9 mouse cellular contexts compared by ENCODE assay signal in genomic region chrX:113298031-113298430, GRCm38 (mm10). TPM values are rescaled to one million over a fixed set of nuclear protein-coding genes. Genes with fewer than 3 reads are reported as not detected.
DNase-seq lines count a peak whose midpoint lies in the region; ATAC-seq lines count a peak whose summit lies in the region.
"Had no signal": no experiment of that assay in that cellular context is flagged by ENCODE, and none has a peak within 500 bp of the region (broad histone marks: within the 10 kb centered on the region; RNA-seq: fewer than 3 reads in every experiment).

No protein-coding gene starts in this region.

- peak overlapping the region; percentile 70 for H3K4me2 ChIP-seq in liver, embryonic 11.5 days
- H3K4me2 ChIP-seq in midbrain, embryonic 16.5 days (ENCODE audit: low read length), result peak overlapping the region; percentile 64
- H3K4me2 ChIP-seq in stomach, embryonic 15.5 days, result peak overlapping the region; percentile 68

- H3K27me3 ChIP-seq in liver, embryonic 11.5 days (replicated peaks; ENCODE audit: control insufficient read depth, insufficient read depth, low read length), result no peaks in the 10 kb centered on the region
- H3K27me3 ChIP-seq in midbrain, embryonic 16.5 days (ENCODE audit: control insufficient read depth, insufficient read depth, low read depth, low read length), result no peaks in the 10 kb centered on the region
- H3K27me3 ChIP-seq in stomach, embryonic 15.5 days (replicated peaks), result no peaks in the 10 kb centered on the region

- peak; percentile 45 to 65 for DNase-seq in cerebellum, postnatal 25 days
- no peak for DNase-seq in cerebellum, adult 8-10 months
- DNase-seq in cerebellum, postnatal 36 days, result peak; percentile 12 to 29
- DNase-seq in gastrocnemius, postnatal 4 days (ENCODE audit: low spot score in 2 of 2), result peak; percentile 23 to 25
- peak; percentile 37 for DNase-seq in kidney, adult 18-20 months
- peak; percentile 72 for DNase-seq in liver, embryonic 11.5 days (ENCODE audit: low spot score)

- no peaks in the 10 kb centered on the region for H3K36me3 ChIP-seq in liver, embryonic 11.5 days (ENCODE audit: control insufficient read depth, insufficient read depth, low read length)
- H3K36me3 ChIP-seq in midbrain, embryonic 16.5 days (ENCODE audit: control insufficient read depth, insufficient read depth, low read length), result no peaks in the 10 kb centered on the region
- no peaks in the 10 kb centered on the region for H3K36me3 ChIP-seq in stomach, embryonic 15.5 days

- no peaks in the 10 kb centered on the region for H3K4me1 ChIP-seq in liver, embryonic 11.5 days (replicated peaks; ENCODE audit: control insufficient read depth, insufficient read depth, low read length)
- no peaks in the 10 kb centered on the region for H3K4me1 ChIP-seq in midbrain, embryonic 16.5 days (ENCODE audit: control insufficient read depth, insufficient read depth, low read length)
- no peaks in the 10 kb centered on the region for H3K4me1 ChIP-seq in stomach, embryonic 15.5 days

- no peak overlapping the region for H3K9ac ChIP-seq in liver, embryonic 11.5 days (ENCODE audit: low read depth, low read length)
- peak overlapping the region; percentile 18 for H3K9ac ChIP-seq in midbrain, embryonic 16.5 days (ENCODE audit: low read depth, low read length)
- H3K9ac ChIP-seq in stomach, embryonic 15.5 days, result no peak overlapping the region

- no peak overlapping the region for H3K27ac ChIP-seq in liver, embryonic 11.5 days (ENCODE audit: low read depth, low read length)
- no peak overlapping the region for H3K27ac ChIP-seq in midbrain, embryonic 16.5 days (ENCODE audit: low read length)
- 0 out of 2 replicates have a peak overlapping the region, but pooled peaks have one; percentile 40 for H3K27ac ChIP-seq in stomach, embryonic 15.5 days

- H3K9me3 ChIP-seq in liver, embryonic 11.5 days (ENCODE audit: control insufficient read depth, low read length), result no peaks in the 10 kb centered on the region
- H3K9me3 ChIP-seq in midbrain, embryonic 16.5 days (replicated peaks; ENCODE audit: control insufficient read depth, low read length, poor library complexity, severe bottlenecking), result no peaks in the 10 kb centered on the region
- H3K9me3 ChIP-seq in stomach, embryonic 15.5 days, result no peaks in the 10 kb centered on the region

- 8% methylated on average over 18 of the region's 18 CpGs for WGBS in liver, embryonic 11.5 days
- WGBS in midbrain, embryonic 16.5 days, result 13% methylated on average over 18 of the region's 18 CpGs
- 21% methylated on average over 18 of the region's 18 CpGs for WGBS in stomach, embryonic 15.5 days

- ATAC-seq in liver, embryonic 11.5 days (replicated peaks; ENCODE audit: low FRiP score), result peak; percentile 98
- peak; percentile 99 for ATAC-seq in midbrain, embryonic 16.5 days
- peak; percentile 98 for ATAC-seq in stomach, embryonic 15.5 days (ENCODE audit: insufficient read depth, low FRiP score, low read depth)

- H3K4me3 ChIP-seq in liver, embryonic 11.5 days (ENCODE audit: low read depth, low read length), result peak overlapping the region; percentile 51
- peak overlapping the region; percentile 46 for H3K4me3 ChIP-seq in midbrain, embryonic 16.5 days (ENCODE audit: low read depth, low read length)
- peak overlapping the region; percentile 47 for H3K4me3 ChIP-seq in stomach, embryonic 15.5 days (replicated peaks)

RNA-seq across cellular contexts. Expression of gene Dach2, which starts 0.7 kb away (rescaled TPM):
- total RNA-seq in gastrocnemius, postnatal 4 days (2021), result under 1 TPM; 0.49 to 0.73 TPM
- 1.9 and 2.0 TPM in 2 replicates for polyA plus RNA-seq in liver, embryonic 11.5 days (2014; fragmentation: Nextera tagmentation; extraction: Ambion mirVana)
- 6.9 and 8.3 TPM in 2 replicates for polyA plus RNA-seq in midbrain, embryonic 16.5 days (2015; fragmentation: Nextera tagmentation; extraction: Ambion mirVana)
- 2.4 and 3.8 TPM in 2 replicates for polyA plus RNA-seq in stomach, embryonic 15.5 days (2015; fragmentation: Nextera tagmentation; extraction: Ambion mirVana)
- polyA plus RNA-seq: C2C12 had no signal
